Mouse (Mus musculus): Measurements from ENCODE around the gene Plxnb3. TPM values are rescaled to one million over a fixed set of nuclear protein-coding genes. Genes with fewer than 3 reads are reported as not detected.

Gene Plxnb3
- polyA plus RNA-seq (2015; fragmentation: Illumina TruSeq; extraction: RNeasy Lipid Tissue Mini Kit (QIAGEN cat#74804); ENCODE audit: low read depth, low replicate concordance): 12.9 TPM

GRCm38 (mm10) chrX:73756334-73757140, at the start of gene Plxnb3:
TSS of gene Plxnb3 (plus strand) at chrX:73757090.

DNA sequence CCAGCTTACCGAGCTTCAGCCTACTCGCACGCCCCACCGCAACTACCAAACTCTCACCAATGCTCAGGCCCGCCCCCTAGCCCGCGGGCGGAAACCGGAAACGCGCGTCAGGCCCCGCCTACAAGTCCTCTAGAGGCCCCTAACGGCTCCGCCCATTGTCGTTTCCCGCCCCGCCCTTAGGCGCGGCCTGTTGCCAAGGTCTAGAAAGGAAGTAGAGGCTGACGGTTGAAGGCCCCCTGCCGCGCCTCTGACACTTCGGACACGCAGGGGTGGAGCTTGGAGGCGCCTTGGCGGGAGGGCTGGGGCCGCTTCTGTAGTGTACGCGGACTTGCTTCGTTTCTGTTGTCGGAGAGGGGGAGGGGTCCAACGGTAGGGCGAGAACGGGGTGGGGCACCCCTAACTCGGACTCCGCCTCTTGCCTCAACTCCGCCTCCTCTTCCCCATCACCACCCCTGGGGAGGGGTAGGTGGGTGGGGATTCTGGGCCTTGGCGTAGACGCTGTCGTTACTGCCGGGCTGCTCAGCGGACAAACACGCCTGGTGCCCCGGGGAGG, 40.7 kb upstream of the Plxnb3 start, which contains the start of the genes Bcap31 and Abcd1:
Gene Bcap31, minus strand, starts transcription at position 67 of the 553 bp plus-strand sequence.
Gene Abcd1, plus strand, starts transcription at position 489 of the 553 bp plus-strand sequence.

GRCm38 (mm10) chrX:73774168-73774760, 17.4 kb downstream of the Plxnb3 start, which contains the start of gene Srpk3:
TSS of gene Srpk3 (plus strand) at chrX:73774405.

GRCm38 (mm10) chrX:73786364-73787224, 29.7 kb downstream of the Plxnb3 start, which contains the start of the genes Idh3g and Ssr4:
TSS of gene Idh3g (minus strand) at chrX:73786897.
TSS of gene Ssr4 (plus strand) at chrX:73787028.

Other genes with a start within 250 kb of the Plxnb3 start
- gene Dusp9, start 117.7 kb upstream of the Plxnb3 start, polyA plus RNA-seq (2015; fragmentation: Illumina TruSeq; extraction: RNeasy Lipid Tissue Mini Kit (QIAGEN cat#74804); ENCODE audit: low read depth, low replicate concordance): 0.68 TPM
- gene Pnck, start 97.0 kb upstream of the Plxnb3 start, polyA plus RNA-seq (2015; fragmentation: Illumina TruSeq; extraction: RNeasy Lipid Tissue Mini Kit (QIAGEN cat#74804); ENCODE audit: low read depth, low replicate concordance): 115 TPM
- 75.3 TPM for gene Slc6a8, start 83.9 kb upstream of the Plxnb3 start, polyA plus RNA-seq (2015; fragmentation: Illumina TruSeq; extraction: RNeasy Lipid Tissue Mini Kit (QIAGEN cat#74804); ENCODE audit: low read depth, low replicate concordance)
- 138 TPM for gene Bcap31, start 40.9 kb upstream of the Plxnb3 start, polyA plus RNA-seq (2015; fragmentation: Illumina TruSeq; extraction: RNeasy Lipid Tissue Mini Kit (QIAGEN cat#74804); ENCODE audit: low read depth, low replicate concordance)
- 9.2 TPM for gene Abcd1, start 40.5 kb upstream of the Plxnb3 start, polyA plus RNA-seq (2015; fragmentation: Illumina TruSeq; extraction: RNeasy Lipid Tissue Mini Kit (QIAGEN cat#74804); ENCODE audit: low read depth, low replicate concordance)
- gene Srpk3, start 17.3 kb downstream of the Plxnb3 start, polyA plus RNA-seq (2015; fragmentation: Illumina TruSeq; extraction: RNeasy Lipid Tissue Mini Kit (QIAGEN cat#74804); ENCODE audit: low read depth, low replicate concordance): 13.8 TPM
- gene Idh3g, start 29.8 kb downstream of the Plxnb3 start, polyA plus RNA-seq (2015; fragmentation: Illumina TruSeq; extraction: RNeasy Lipid Tissue Mini Kit (QIAGEN cat#74804); ENCODE audit: low read depth, low replicate concordance): 264 TPM
- gene Ssr4, start 29.9 kb downstream of the Plxnb3 start, polyA plus RNA-seq (2015; fragmentation: Illumina TruSeq; extraction: RNeasy Lipid Tissue Mini Kit (QIAGEN cat#74804); ENCODE audit: low read depth, low replicate concordance): 145 TPM
- gene Pdzd4, start 67.9 kb downstream of the Plxnb3 start, polyA plus RNA-seq (2015; fragmentation: Illumina TruSeq; extraction: RNeasy Lipid Tissue Mini Kit (QIAGEN cat#74804); ENCODE audit: low read depth, low replicate concordance): 82.2 TPM
- not detected for gene Avpr2, start 135.0 kb downstream of the Plxnb3 start, polyA plus RNA-seq (2015; fragmentation: Illumina TruSeq; extraction: RNeasy Lipid Tissue Mini Kit (QIAGEN cat#74804); ENCODE audit: low read depth, low replicate concordance)
- gene L1cam, start 139.0 kb downstream of the Plxnb3 start, polyA plus RNA-seq (2015; fragmentation: Illumina TruSeq; extraction: RNeasy Lipid Tissue Mini Kit (QIAGEN cat#74804); ENCODE audit: low read depth, low replicate concordance): 98.7 TPM
- 3.8 TPM for gene Arhgap4, start 164.8 kb downstream of the Plxnb3 start, polyA plus RNA-seq (2015; fragmentation: Illumina TruSeq; extraction: RNeasy Lipid Tissue Mini Kit (QIAGEN cat#74804); ENCODE audit: low read depth, low replicate concordance)
- 66.1 TPM for gene Naa10, start 164.9 kb downstream of the Plxnb3 start, polyA plus RNA-seq (2015; fragmentation: Illumina TruSeq; extraction: RNeasy Lipid Tissue Mini Kit (QIAGEN cat#74804); ENCODE audit: low read depth, low replicate concordance)
- 7.2 TPM for gene Renbp, start 173.8 kb downstream of the Plxnb3 start, polyA plus RNA-seq (2015; fragmentation: Illumina TruSeq; extraction: RNeasy Lipid Tissue Mini Kit (QIAGEN cat#74804); ENCODE audit: low read depth, low replicate concordance)
- 43.1 TPM for gene Hcfc1, start 209.3 kb downstream of the Plxnb3 start, polyA plus RNA-seq (2015; fragmentation: Illumina TruSeq; extraction: RNeasy Lipid Tissue Mini Kit (QIAGEN cat#74804); ENCODE audit: low read depth, low replicate concordance)

Measured in brain, adult 10 weeks (tissue).